In genomic region chr3:84603212-84603611, GRCm38 (mm10) we compare ENCODE assay signal across 31 mouse cellular contexts. TPM values are rescaled to one million over a fixed set of nuclear protein-coding genes. Genes with fewer than 3 reads are reported as not detected.
DNase-seq lines count a peak whose midpoint lies in the region; ATAC-seq and TF ChIP-seq lines count a peak whose summit lies in the region.
"Had no signal": no experiment of that assay in that cellular context is flagged by ENCODE, and none has a peak within 500 bp of the region (broad histone marks: within the 10 kb centered on the region; RNA-seq: fewer than 3 reads in every experiment).

No protein-coding gene starts in this region.

- H3K9me3 ChIP-seq in midbrain, embryonic 11.5 days (ENCODE audit: control insufficient read depth, low read length): no peaks in the 10 kb centered on the region
- no peaks in the 10 kb centered on the region for H3K9me3 ChIP-seq in midbrain, postnatal 0 days (ENCODE audit: low read length)
- H3K9me3 ChIP-seq in intestine, postnatal 0 days (ENCODE audit: control insufficient read depth): 0 out of 2 replicates have a peak, but pooled peaks cover 7% of the 10 kb centered on the region
- peaks cover 6% of the 10 kb centered on the region for H3K9me3 ChIP-seq in hindbrain, embryonic 10.5 days
- H3K9me3 ChIP-seq: G1E; midbrain, embryonic 15.5 days had no signal

- no peaks in the 10 kb centered on the region for H3K4me1 ChIP-seq in midbrain, embryonic 11.5 days (ENCODE audit: control insufficient read depth, insufficient read depth, low read length)
- no peaks in the 10 kb centered on the region for H3K4me1 ChIP-seq in midbrain, postnatal 0 days (ENCODE audit: insufficient read depth, low read length)
- H3K4me1 ChIP-seq in intestine, postnatal 0 days (replicated peaks; ENCODE audit: control insufficient read depth, insufficient read depth, low read length): no peaks in the 10 kb centered on the region
- H3K4me1 ChIP-seq in hindbrain, embryonic 10.5 days (replicated peaks): no peaks in the 10 kb centered on the region
- H3K4me1 ChIP-seq: forebrain, embryonic 13.5 days; heart, embryonic 10.5 days; midbrain, embryonic 15.5 days had no signal

- no peak overlapping the region for H3K4me3 ChIP-seq in midbrain, embryonic 11.5 days (ENCODE audit: low read depth, low read length)
- H3K4me3 ChIP-seq in midbrain, postnatal 0 days (ENCODE audit: low read depth, low read length): no peak overlapping the region
- no peak overlapping the region for H3K4me3 ChIP-seq in intestine, postnatal 0 days (ENCODE audit: low read depth, low read length)
- H3K4me3 ChIP-seq in hindbrain, embryonic 10.5 days: no peak overlapping the region
- H3K4me3 ChIP-seq: erythroblast, embryonic 14.5 days; forebrain, embryonic 13.5 days; heart, embryonic 10.5 days; limb, embryonic 12.5 days; megakaryocyte, embryonic 14.5 days; midbrain, embryonic 15.5 days had no signal

- DNase-seq in midbrain, embryonic 11.5 days (ENCODE audit: low spot score, missing footprints): peak; percentile 51
- DNase-seq in midbrain, postnatal 0 days (ENCODE audit: low spot score): no peak
- no peak for DNase-seq in hindbrain, embryonic 10.5 days (ENCODE audit: low spot score)
- no peak for DNase-seq in embryo, embryonic 9.5 days (ENCODE audit: extremely low spot score)
- DNase-seq in Muller cell, postnatal 12 days (ENCODE audit: inconsistent ontology term): no peak
- DNase-seq: adrenal gland, postnatal 10 days; B cell, adult 2 months; cerebellum, adult 2 months; cerebellum, postnatal 36 days; gastrocnemius, postnatal 10 days; kidney, adult 18-20 months; kidney, postnatal 10 days; lung, adult 18-20 months; lung, postnatal 10 days; right cerebral cortex, adult 18-20 months; right cerebral cortex, postnatal 4 days had no signal

- no peak for TF ChIP-seq CTCF in midbrain, postnatal 0 days (IDR thresholded peaks at IDR 0.05)
- TF ChIP-seq CTCF in intestine, postnatal 0 days (IDR thresholded peaks at IDR 0.05; ENCODE audit: low read depth): no peak

- no peak overlapping the region for H3K9ac ChIP-seq in midbrain, embryonic 11.5 days (ENCODE audit: low read length)
- H3K9ac ChIP-seq in midbrain, postnatal 0 days (replicated peaks; ENCODE audit: low read length, poor library complexity, severe bottlenecking): no peak overlapping the region
- no peak overlapping the region for H3K9ac ChIP-seq in intestine, postnatal 0 days (ENCODE audit: low read depth, low read length)
- H3K9ac ChIP-seq: forebrain, embryonic 13.5 days; limb, embryonic 12.5 days; midbrain, embryonic 15.5 days had no signal

- no peak overlapping the region for H3K4me2 ChIP-seq in midbrain, embryonic 11.5 days
- no peak overlapping the region for H3K4me2 ChIP-seq in midbrain, postnatal 0 days (ENCODE audit: low read depth, low read length, poor library complexity, severe bottlenecking)
- no peak overlapping the region for H3K4me2 ChIP-seq in intestine, postnatal 0 days (replicated peaks; ENCODE audit: low read depth)
- H3K4me2 ChIP-seq: forebrain, embryonic 13.5 days; limb, embryonic 12.5 days; midbrain, embryonic 15.5 days had no signal

- WGBS in midbrain, embryonic 11.5 days: 71% methylated on average over 6 of the region's 9 CpGs
- 80% methylated on average over 9 of the region's 9 CpGs for WGBS in midbrain, postnatal 0 days
- 26% methylated on average over 3 of the region's 9 CpGs for WGBS in intestine, postnatal 0 days
- WGBS in hindbrain, embryonic 10.5 days: 79% methylated on average over 6 of the region's 9 CpGs

- H3K27ac ChIP-seq in midbrain, embryonic 11.5 days (ENCODE audit: low read depth, low read length): no peak overlapping the region
- H3K27ac ChIP-seq in midbrain, postnatal 0 days (ENCODE audit: low read depth, low read length): no peak overlapping the region
- no peak overlapping the region for H3K27ac ChIP-seq in intestine, postnatal 0 days (ENCODE audit: low read depth, low read length)
- H3K27ac ChIP-seq in hindbrain, embryonic 10.5 days: no peak overlapping the region
- H3K27ac ChIP-seq: forebrain, embryonic 13.5 days; heart, embryonic 10.5 days; hindbrain, postnatal 0 days; limb, embryonic 12.5 days; midbrain, embryonic 15.5 days had no signal

- ATAC-seq in midbrain, embryonic 11.5 days (ENCODE audit: low FRiP score): no peak
- ATAC-seq in midbrain, postnatal 0 days (ENCODE audit: low FRiP score): no peak
- peak; percentile 47; the same call in 1 of the 2 replicates for ATAC-seq in intestine, postnatal 0 days
- ATAC-seq in megakaryocyte progenitor cell, adult 5-6 weeks (replicated peaks; ENCODE audit: poor library complexity): peak; percentile 40
- ATAC-seq: forebrain, embryonic 13.5 days; hindbrain, postnatal 0 days; midbrain, embryonic 15.5 days had no signal

- no peaks in the 10 kb centered on the region for H3K36me3 ChIP-seq in midbrain, embryonic 11.5 days (ENCODE audit: control insufficient read depth, insufficient read depth, low read length)
- H3K36me3 ChIP-seq in midbrain, postnatal 0 days (ENCODE audit: insufficient read depth, low read length): no peaks in the 10 kb centered on the region
- no peaks in the 10 kb centered on the region for H3K36me3 ChIP-seq in intestine, postnatal 0 days (ENCODE audit: control insufficient read depth, insufficient read depth)
- no peaks in the 10 kb centered on the region for H3K36me3 ChIP-seq in hindbrain, embryonic 10.5 days
- H3K36me3 ChIP-seq: G1E; heart, embryonic 10.5 days; limb, embryonic 12.5 days; midbrain, embryonic 15.5 days had no signal

- H3K27me3 ChIP-seq in midbrain, embryonic 11.5 days (ENCODE audit: control insufficient read depth, insufficient read depth, low read length): no peaks in the 10 kb centered on the region
- no peaks in the 10 kb centered on the region for H3K27me3 ChIP-seq in midbrain, postnatal 0 days (ENCODE audit: insufficient read depth, low read length)
- no peaks in the 10 kb centered on the region for H3K27me3 ChIP-seq in intestine, postnatal 0 days (replicated peaks; ENCODE audit: control insufficient read depth, insufficient read depth, low read length)
- no peaks in the 10 kb centered on the region for H3K27me3 ChIP-seq in hindbrain, embryonic 10.5 days (ENCODE audit: insufficient read depth, poor library complexity, severe bottlenecking)
- H3K27me3 ChIP-seq: CH12.LX; forebrain, embryonic 13.5 days; limb, embryonic 12.5 days had no signal

RNA-seq across cellular contexts. Expression of gene Tigd4, which starts 9.8 kb away (rescaled TPM):
- not detected in 2 replicates for polyA plus RNA-seq in midbrain, embryonic 11.5 days (2014; fragmentation: Nextera tagmentation; extraction: Ambion mirVana)
- not detected in 2 replicates for total RNA-seq in midbrain, postnatal 0 days (2014; rRNA removed)
- polyA plus RNA-seq in midbrain, postnatal 0 days (2015; fragmentation: Nextera tagmentation; extraction: Ambion mirVana): not detected in 2 replicates
- 0.04 TPM in 1 of 2 replicates, not detected in the other for polyA plus RNA-seq in intestine, postnatal 0 days (2015; fragmentation: Nextera tagmentation; extraction: Ambion mirVana)
- total RNA-seq in megakaryocyte progenitor cell, adult 5-6 weeks (2015): not detected in 2 replicates
- not detected in 2 replicates for total RNA-seq in megakaryocyte progenitor cell, adult 5-6 weeks (2017)
- polyA plus RNA-seq in hindbrain, embryonic 10.5 days (2016; fragmentation: Nextera tagmentation; extraction: Ambion mirVana): not detected in 2 replicates
- total RNA-seq: CH12.LX; granulocyte monocyte progenitor cell, adult 5-6 weeks; hindbrain, postnatal 0 days; layer of hippocampus, postnatal 25 days had no signal
- polyA plus RNA-seq: erythroblast, embryonic 14.5 days; forebrain, embryonic 13.5 days; G1E; heart, embryonic 10.5 days; hindbrain, postnatal 0 days; midbrain, embryonic 15.5 days; neural tube, embryonic 14.5 days; thymus, postnatal 0 days had no signal

RNA-seq across cellular contexts. Expression of gene Arfip1, which starts 20.8 kb away (rescaled TPM):
- 42.6 and 44.2 TPM in 2 replicates for polyA plus RNA-seq in midbrain, embryonic 11.5 days (2014; fragmentation: Nextera tagmentation; extraction: Ambion mirVana)
- total RNA-seq in midbrain, postnatal 0 days (2014; rRNA removed): 20.2 and 25.4 TPM in 2 replicates
- 20.7 and 21.2 TPM in 2 replicates for polyA plus RNA-seq in midbrain, postnatal 0 days (2015; fragmentation: Nextera tagmentation; extraction: Ambion mirVana)
- polyA plus RNA-seq in intestine, postnatal 0 days (2015; fragmentation: Nextera tagmentation; extraction: Ambion mirVana): 42.6 and 46.5 TPM in 2 replicates
- total RNA-seq in megakaryocyte progenitor cell, adult 5-6 weeks (2015): 20.8 and 21.3 TPM in 2 replicates
- total RNA-seq in megakaryocyte progenitor cell, adult 5-6 weeks (2017): 32.4 and 33.8 TPM in 2 replicates
- polyA plus RNA-seq in hindbrain, embryonic 10.5 days (2016; fragmentation: Nextera tagmentation; extraction: Ambion mirVana): 24.5 and 31.5 TPM in 2 replicates

Comparison
In these comparisons a context has a peak if more than half of its experiments do, and no peak if none do; other contexts are left out.
1. ATAC-seq: peak in intestine, postnatal 0 days (single experiment) and megakaryocyte progenitor cell, adult 5-6 weeks (single experiment); none in midbrain, embryonic 11.5 days (single experiment) and midbrain, postnatal 0 days (single experiment).